Mouse (Mus musculus): ENCODE data around the gene Trim38.
A peak's percentile ranks its signal among the peaks of the same experiment; 100 is the strongest.

Trim38 gene

GRCm38 (mm10) chr13:23761871-23762821 lies 7.6 kb upstream of the Trim38 start, which contains the start of gene Hist1h3a:
Gene Hist1h3a, minus strand, starts transcription at chr13:23762386.
- DNase-seq (ENCODE audit: low read depth), result peak; percentile 92

GRCm38 (mm10) chr13:23763242-23763585 lies 6.5 kb upstream of the Trim38 start:
- no peak for DNase-seq (ENCODE audit: low read depth)

DNA sequence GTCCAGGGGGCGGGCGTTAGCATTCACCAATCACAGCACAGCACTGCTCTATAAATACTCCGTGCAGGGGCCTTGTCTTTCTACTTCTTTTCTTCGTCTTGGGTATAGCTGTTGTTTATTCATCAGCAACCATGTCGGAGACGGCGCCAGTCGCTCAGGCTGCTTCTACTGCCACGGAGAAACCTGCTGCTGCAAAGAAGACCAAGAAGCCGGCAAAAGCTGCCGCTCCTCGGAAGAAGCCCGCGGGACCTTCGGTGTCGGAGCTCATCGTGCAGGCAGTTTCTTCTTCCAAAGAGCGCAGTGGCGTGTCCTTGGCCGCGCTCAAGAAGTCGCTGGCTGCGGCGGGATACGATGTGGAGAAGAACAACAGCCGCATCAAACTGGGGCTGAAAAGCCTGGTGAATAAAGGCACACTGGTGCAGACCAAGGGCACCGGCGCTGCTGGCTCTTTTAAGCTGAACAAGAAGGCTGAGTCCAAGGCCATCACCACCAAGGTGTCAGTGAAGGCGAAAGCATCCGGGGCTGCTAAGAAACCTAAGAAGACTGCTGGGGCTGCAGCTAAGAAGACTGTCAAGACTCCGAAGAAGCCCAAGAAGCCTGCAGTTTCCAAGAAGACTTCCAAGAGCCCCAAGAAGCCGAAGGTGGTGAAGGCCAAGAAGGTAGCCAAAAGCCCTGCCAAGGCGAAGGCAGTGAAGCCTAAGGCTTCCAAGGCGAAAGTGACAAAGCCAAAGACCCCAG lies 6.0 kb upstream of the Trim38 start, which contains the start of gene Hist1h1a:
TSS of gene Hist1h1a (plus strand) at position 81 of the 738 bp plus-strand sequence.
- DNase-seq (ENCODE audit: low read depth), result peak; percentile 95

- DNase-seq (ENCODE audit: low read depth), result peak; percentile 7
Measured at GRCm38 (mm10) chr13:23764324-23765171, 5.2 kb upstream of the Trim38 start.

GRCm38 (mm10) chr13:23765172-23765513 lies 4.6 kb upstream of the Trim38 start:
- peak; percentile 6 for DNase-seq (ENCODE audit: low read depth)

GRCm38 (mm10) chr13:23766772-23767171 lies 2.9 kb upstream of the Trim38 start:
- DNase-seq (ENCODE audit: low read depth), result no peak

- no peak for DNase-seq (ENCODE audit: low read depth)
Measured at GRCm38 (mm10) chr13:23768834-23769397, 797 bp upstream of the Trim38 start.

GRCm38 (mm10) chr13:23772561-23773313 lies 3.0 kb downstream of the Trim38 start:
- no peak for DNase-seq (ENCODE audit: low read depth)

- DNase-seq (ENCODE audit: low read depth), result no peak
Measured at GRCm38 (mm10) chr13:23778339-23778738, 8.6 kb downstream of the Trim38 start.

- no peak for DNase-seq (ENCODE audit: low read depth)
Measured at GRCm38 (mm10) chr13:23779025-23779424, 9.3 kb downstream of the Trim38 start.

DNA sequence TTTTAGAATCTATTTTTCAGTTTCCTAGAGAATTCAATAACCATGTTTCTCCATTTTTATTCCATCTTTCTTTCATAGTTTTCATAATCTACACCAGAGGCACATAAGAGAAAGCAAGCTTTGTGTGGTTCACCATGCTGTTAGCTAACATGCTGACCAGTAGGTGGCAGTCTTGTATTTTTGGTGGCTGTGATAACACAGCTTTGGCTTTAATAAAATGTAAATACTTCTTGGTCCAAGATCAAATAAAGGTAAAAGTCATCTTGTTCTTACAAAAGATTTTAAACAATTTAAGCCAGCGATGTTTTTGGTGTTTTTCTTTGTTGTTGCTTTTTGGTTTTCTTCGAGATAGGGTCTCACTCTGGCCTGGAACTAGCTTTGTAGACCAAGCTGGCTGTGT lies 22.8 kb downstream of the Trim38 start:
- peak; percentile 69 for DNase-seq (ENCODE audit: low read depth)

GRCm38 (mm10) chr13:23799405-23799804 lies 29.7 kb downstream of the Trim38 start:
- DNase-seq (ENCODE audit: low read depth), result no peak

DNA sequence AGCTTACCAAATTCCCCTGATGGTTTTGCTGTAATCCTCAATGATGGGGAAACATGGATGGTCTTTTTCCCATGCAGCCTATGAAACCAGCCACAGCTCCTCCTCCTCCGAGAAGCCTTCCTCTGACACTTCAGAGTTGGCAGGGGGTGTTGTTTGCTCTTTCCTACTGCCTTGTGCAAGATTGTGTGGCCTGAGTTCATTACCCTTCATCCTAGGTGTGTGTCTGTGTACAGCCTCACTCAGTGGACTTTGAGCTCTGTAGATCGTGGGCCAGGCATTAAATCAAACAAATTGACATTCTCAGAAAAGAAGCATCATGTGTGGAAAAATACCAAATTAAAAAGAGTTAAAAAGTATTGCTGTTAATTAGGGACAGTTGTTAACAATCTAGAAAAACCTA lies 34.8 kb downstream of the Trim38 start:
- DNase-seq (ENCODE audit: low read depth), result no peak

DNA sequence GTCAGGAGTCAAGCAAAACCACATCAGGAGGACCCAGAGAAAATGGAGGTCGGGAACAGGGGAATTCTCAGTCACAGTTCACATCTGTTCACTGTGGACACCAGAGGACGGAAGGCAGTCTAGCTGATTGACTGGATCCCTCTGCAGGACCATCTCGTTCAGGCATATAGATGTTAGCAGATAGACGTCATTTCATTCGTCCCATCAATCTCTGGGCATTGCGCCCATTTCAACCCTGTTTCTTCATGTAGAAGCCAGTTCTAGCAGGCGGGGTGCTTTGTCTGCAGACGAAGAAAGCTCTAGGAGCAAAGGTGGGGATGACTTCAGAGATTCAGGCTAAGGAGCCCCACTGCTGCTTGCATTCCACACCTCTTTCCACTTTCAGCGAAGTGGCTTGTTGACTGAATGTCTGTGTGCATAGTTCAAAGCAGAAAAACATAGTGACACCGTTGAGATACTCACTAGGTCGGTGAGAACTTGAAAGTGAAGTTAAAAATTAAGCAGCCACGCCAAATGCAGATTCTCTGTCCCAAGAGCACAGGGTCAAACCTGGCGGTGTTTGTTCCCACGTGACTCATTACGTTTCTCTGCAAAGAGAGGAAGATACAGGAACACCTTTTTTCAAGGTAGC lies 36.8 kb downstream of the Trim38 start, which contains the start of gene Slc17a2:
TSS of gene Slc17a2 (plus strand) at position 572 of the 631 bp plus-strand sequence.
- no peak for DNase-seq (ENCODE audit: low read depth)

GRCm38 (mm10) chr13:23816148-23816547 lies 46.4 kb downstream of the Trim38 start:
- DNase-seq (ENCODE audit: low read depth), result no peak

DNA sequence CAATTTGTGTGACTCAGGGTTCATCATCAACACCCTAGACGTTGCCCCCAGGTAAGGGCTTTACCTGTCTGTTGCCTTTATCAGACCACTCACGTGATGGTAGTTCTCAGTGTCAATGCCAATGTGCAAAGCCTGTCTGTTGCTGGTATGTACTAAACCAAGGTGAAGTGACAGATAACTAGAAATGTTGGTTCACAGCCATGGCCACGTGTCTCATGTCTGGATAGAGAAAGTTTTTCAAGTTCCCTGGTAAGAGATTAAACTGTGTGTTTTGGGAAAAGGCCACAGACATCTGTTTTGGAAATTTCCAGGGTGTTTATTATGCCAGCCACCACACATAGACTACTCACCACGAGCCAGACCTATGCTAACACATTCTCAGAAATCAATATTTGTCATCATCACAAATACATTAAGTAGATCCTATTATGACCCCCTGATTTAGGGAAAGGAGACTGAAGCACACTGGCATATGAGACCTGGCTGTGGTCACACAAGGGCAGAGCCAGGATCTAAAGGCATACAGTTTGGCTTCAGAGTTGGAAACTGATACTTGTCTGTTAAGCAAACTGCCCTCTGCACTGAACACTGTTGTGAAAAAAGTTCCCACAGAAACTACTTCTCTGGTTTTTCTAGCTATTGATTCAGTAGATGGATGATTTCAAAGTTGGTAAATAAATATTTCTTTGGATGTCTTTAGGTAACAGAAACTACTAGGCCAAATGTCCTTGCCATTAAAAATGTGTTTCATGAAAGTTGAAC lies 50.6 kb downstream of the Trim38 start:
- no peak for DNase-seq (ENCODE audit: low read depth)

- no peak for DNase-seq (ENCODE audit: low read depth)
Measured at GRCm38 (mm10) chr13:23822213-23822612, 52.5 kb downstream of the Trim38 start.

- no peak for DNase-seq (ENCODE audit: low read depth)
Measured at GRCm38 (mm10) chr13:23826606-23827005, 56.9 kb downstream of the Trim38 start.

DNA sequence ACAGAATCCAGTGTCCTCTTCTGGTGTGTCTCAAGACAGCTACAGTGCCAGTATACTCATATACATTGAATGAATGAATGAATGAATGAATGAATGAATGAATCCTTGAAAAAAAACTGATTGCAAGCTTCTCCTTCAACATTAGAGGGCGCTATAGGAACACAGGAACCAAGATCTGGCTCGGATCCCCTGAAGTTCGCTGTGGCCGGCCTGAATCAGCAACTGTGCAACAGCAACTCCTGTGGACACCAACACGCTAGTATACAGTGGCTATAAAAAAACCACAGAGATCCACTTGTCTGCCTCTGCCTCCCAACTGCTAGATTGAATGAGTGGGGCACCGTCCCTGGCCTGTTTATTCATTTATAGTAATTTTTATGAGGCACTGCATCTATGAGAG lies 63.3 kb downstream of the Trim38 start:
- DNase-seq (ENCODE audit: low read depth), result peak; percentile 13

- DNase-seq (ENCODE audit: low read depth), result no peak
Measured at GRCm38 (mm10) chr13:23834836-23835235, 65.1 kb downstream of the Trim38 start.
